Mouse (Mus musculus) layer of hippocampus, adult 18-20 months (tissue): ENCODE results near the gene Matn4. TPM values are rescaled to one million over a fixed set of nuclear protein-coding genes. Genes with fewer than 3 reads are reported as not detected.
"Not testable (repeated sequence)": the region's sequence is repeated elsewhere in the genome, so short reads cannot be mapped to it uniquely, and the experiment has no call there.

Experiments
- DNase-seq, 2 experiments: peaks; one replicate each; pipeline ENCODE4 v3.0.0; 2022; ENCODE audit warnings: low spot score in 2 of 2
- microRNA-seq, 2 experiments: library from miRNA; unstranded; fragments of <30 nt; microRNA quantifications; one replicate each; pipeline ENCODE4 v1.2.0; 2021
- total RNA-seq, 2 experiments: library from RNA; stranded (reverse); gene quantifications; 2 replicates each; pipeline ENCODE4 v1.2.3; 2021

Matn4 gene
- total RNA-seq, 2 experiments from 2014 or later = 11.0 to 11.2 TPM

DNA sequence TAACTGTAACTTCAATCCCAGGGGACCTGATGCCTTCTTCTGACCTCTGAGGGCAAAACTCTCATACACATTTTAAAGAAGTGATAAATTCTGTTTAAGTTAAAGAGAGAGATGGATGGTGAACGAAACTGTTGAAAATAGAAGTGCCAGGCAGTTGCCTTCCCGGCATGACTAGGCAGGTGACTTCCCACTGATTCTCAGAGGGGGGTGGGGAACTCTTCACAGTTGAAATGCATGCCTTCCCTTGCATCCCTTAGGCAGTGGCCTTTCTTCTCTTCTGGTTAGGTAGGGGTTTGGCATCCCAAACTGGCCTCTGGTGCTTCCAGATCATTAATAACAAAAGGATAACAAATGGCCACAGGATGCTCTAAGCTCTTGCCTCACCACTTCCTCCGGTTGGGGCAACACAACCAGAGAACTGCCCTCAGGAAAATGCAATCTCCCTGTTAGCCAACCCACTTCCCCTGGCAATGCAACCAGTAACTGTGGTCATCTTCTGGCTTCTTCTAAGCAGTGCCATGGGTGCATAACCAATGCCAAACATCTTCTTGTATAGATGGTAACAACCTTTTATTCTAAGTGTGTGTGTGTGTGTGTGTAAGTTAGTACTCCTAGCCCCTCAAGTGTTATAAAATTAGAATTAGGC, 32.4 kb downstream of the Matn4 start:
- no peak for DNase-seq

- no peak for DNase-seq
These were observed 33.6 kb downstream of the Matn4 start for GRCm38 (mm10) chr2:164371371-164371770.

GRCm38 (mm10) chr2:164368620-164369105, 36.3 kb downstream of the Matn4 start:
- DNase-seq = no peak

DNA sequence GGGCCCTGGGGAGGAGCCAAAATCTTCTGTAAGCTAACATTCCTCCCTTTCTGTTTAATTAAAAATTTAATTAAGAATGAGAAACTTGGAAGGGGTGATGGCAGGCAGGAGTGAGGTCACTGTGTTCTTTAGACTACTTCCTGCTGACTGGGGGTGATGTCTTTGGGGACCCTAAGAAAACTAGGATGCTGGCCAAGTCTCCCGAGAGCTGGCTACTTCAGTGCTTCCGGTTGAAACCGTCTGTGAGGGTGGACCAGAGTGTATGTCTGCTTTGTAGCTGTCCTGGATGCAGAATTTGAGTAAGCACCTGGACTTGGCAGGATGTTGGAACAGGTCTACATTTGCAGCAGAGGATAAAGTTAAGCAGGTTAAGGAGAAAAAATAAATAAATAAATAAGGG, 38.0 kb downstream of the Matn4 start:
- no peak for DNase-seq

DNA sequence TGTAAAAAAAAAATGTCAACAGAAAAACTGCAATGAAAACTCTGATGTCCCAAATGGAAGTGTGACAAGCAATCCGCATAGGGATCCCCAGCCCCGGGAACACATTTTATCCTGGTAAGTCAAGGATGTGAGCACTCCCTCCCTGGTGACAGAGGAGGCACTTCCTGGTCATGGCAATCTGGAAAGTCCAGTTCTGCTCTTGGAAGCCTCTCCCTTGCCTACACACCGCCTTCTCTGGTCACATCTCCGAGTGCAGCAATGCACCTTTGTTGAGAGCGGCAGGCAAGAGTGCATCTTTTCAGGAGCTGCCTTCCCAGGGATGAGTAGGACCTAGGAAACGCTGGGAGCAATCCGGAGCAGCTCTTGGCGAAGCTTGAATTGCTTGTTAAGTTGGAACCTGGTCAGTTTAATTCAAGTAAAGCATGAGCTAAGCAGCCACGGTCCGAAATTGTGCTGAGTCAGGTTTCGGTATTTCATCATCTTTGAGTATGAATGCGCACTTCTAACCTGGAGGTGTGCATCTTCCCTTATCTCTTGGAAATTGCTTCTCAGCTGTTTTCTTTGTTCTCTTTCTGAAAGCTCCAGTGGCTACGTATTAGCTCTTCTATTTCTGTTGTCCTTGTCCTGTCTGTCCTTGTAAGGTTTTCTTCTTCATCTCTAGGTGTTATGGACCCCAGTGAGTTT, 43.8 kb downstream of the Matn4 start:
- no peak for DNase-seq

DNA sequence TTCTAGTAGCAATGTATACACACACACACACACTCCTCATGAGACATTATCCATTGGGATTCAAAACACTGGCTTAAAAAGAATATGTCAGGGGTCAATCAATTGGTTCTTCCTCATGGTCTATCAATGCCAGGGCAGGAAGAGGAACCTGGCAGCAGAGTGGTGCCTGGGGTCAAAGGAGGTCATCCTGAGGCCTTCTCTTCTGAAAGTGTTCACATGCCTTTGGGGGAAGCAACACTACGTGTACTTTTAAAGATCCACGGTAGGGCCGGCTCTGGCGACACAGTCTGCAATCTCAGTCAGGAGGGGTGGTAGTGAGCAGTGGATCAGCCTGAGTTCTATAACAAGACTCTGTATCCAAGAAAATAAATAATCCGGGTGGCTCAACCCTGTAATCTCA, 45.3 kb downstream of the Matn4 start:
- DNase-seq = no peak

DNA sequence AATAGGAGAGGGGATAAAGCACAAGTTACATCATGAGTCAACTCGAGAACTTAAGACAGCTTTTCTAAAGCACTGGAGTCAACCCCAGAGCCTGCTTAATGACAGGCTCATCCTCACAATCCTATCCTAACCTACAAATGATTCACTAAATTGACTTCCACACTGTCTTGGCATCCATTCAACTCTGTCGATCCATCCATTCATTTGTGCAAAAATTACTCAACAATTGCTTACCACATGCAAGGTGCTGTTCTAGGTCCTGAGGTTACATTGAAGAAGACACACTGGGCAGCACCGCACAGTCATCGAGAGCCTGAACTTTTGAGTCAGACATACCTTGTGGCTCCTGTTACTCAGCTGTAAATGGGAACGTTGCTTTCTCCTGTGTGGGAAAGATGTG, 45.9 kb downstream of the Matn4 start:
- no peak for DNase-seq

- DNase-seq = no peak
These were observed 46.6 kb downstream of the Matn4 start for GRCm38 (mm10) chr2:164358373-164358772.

GRCm38 (mm10) chr2:164356177-164356967, 48.6 kb downstream of the Matn4 start:
- DNase-seq = no peak

DNA sequence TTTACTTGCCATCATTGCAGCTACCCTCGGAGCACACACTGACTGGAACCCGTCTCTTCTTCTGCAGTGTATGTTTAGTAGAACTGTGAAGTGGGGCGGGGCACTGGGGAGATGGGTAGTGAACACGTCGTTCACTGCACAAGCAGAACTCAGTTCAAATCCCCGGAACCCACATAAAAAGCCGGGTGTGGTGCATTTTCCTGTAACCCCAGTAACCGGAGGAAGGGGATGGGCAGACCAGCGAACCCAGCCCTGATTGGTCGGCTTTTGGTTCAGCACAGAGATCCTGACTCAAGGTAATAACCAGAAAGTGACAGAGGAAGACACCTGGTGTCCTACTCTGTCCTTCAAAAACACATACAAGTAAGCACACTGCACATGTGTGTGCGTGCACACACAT, 51.6 kb downstream of the Matn4 start:
- no peak for DNase-seq

DNA sequence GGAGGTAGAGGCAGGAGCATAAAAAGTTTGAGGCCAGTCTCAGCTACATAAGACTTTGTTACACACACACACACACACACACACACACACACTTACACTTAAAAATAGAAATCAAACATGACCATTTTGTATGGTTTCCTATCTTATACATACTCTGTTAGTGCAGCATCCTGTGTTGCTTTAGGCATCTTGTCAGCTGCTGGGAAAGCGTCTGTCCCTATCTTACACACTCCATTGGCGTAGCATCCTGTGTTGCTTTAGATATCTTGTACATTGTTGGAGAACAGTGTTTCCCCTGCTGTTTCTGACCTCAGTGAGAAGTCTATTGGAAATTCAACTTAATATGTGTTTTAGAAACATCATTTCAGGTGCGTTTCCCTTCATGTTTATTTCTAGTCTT, 52.3 kb downstream of the Matn4 start:
- DNase-seq = no peak

DNA sequence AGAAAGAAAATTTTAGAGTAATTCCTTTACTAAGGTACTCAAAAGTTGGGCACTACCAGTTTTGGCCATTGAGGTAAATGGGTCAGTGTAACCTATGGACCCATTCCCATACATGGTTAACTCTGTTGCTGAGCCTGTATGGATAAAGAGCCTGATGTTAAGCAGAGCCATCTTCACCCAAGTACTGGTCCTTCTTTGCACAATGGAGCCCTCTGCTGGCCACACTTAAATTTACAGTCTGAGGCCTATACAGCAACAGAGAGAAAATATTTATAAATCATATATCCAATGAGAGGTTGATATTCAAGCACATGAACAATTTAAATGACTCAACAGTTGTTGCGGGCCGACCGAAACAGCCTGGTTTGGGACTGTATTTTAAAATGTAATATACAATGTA, 56.0 kb downstream of the Matn4 start:
- DNase-seq = peak in 1 of 2 experiments; percentile 19

GRCm38 (mm10) chr2:164347697-164348096, 57.3 kb downstream of the Matn4 start:
- DNase-seq = not testable (repeated sequence)

GRCm38 (mm10) chr2:164343732-164344131, 61.2 kb downstream of the Matn4 start:
- not testable (repeated sequence) for DNase-seq

Small RNA genes lying within 50 kb of the gene (microRNA-seq; reads per million reads assigned to microRNA genes)
- 0 reads per million in 2 experiments for gene Mir7678

Other genes starting within 250 kb of the Matn4 start
- gene Kcns1, start 234.0 kb downstream of the Matn4 start, total RNA-seq = 1 to 10 TPM; 5.1 TPM
- not detected for gene Wfdc5, start 222.4 kb downstream of the Matn4 start, total RNA-seq
- not detected for gene Wfdc12, start 214.6 kb downstream of the Matn4 start, total RNA-seq
- gene Wfdc15a, start 205.0 kb downstream of the Matn4 start, total RNA-seq = not detected
- not detected for gene Wfdc15b, start 183.5 kb downstream of the Matn4 start, total RNA-seq
- not detected for gene Svs2, start 166.7 kb downstream of the Matn4 start, total RNA-seq
- not detected for gene Svs3b, start 148.5 kb downstream of the Matn4 start, total RNA-seq
- gene Svs4, start 126.7 kb downstream of the Matn4 start, total RNA-seq = not detected
- not detected for gene Svs3a, start 115.9 kb downstream of the Matn4 start, total RNA-seq
- gene Svs6, start 88.4 kb downstream of the Matn4 start, total RNA-seq = not detected
- not detected for gene Svs5, start 72.4 kb downstream of the Matn4 start, total RNA-seq
- under 1 TPM; 0.61 to 0.77 TPM for gene Slpi, start 16.1 kb downstream of the Matn4 start, total RNA-seq
- under 1 TPM; 0.38 to 0.42 TPM for gene Rbpjl, start 2.0 kb downstream of the Matn4 start, total RNA-seq
- 100 to 1,000 TPM; 122 to 140 TPM for gene Sdc4, start 38.7 kb upstream of the Matn4 start, total RNA-seq
- 10 to 100 TPM; 37.9 to 39.9 TPM for gene Sys1, start 51.8 kb upstream of the Matn4 start, total RNA-seq
- gene Gm20458, start 55.8 kb upstream of the Matn4 start, total RNA-seq = 1 to 10 TPM; 5.4 to 9.9 TPM
- not detected for gene Trp53tg5, start 68.6 kb upstream of the Matn4 start, total RNA-seq
- 100 to 1,000 TPM; 118 to 138 TPM for gene Dbndd2, start 80.9 kb upstream of the Matn4 start, total RNA-seq
- gene Pigt, start 92.4 kb upstream of the Matn4 start, total RNA-seq = 10 to 100 TPM; 80.8 to 86.1 TPM
- gene Wfdc2, start 157.3 kb upstream of the Matn4 start, total RNA-seq = under 1 TPM; 0.67 to 0.96 TPM
- not detected for gene Spint3, start 168.3 kb upstream of the Matn4 start, total RNA-seq
- gene Wfdc6a, start 180.3 kb upstream of the Matn4 start, total RNA-seq = not detected
- gene Eppin, start 188.4 kb upstream of the Matn4 start, total RNA-seq = not detected
- not detected for gene Wfdc6b, start 208.4 kb upstream of the Matn4 start, total RNA-seq
- gene Wfdc8, start 208.5 kb upstream of the Matn4 start, total RNA-seq = not detected
- gene Wfdc16, start 233.6 kb upstream of the Matn4 start, total RNA-seq = not detected